Mouse (Mus musculus) lung, postnatal 10 days (tissue): Measurements from ENCODE around the gene Tmem206.

Experiments
- DNase-seq: peaks from one replicate; pipeline ENCODE4 v3.0.0; 2021

Gene Tmem206

DNA sequence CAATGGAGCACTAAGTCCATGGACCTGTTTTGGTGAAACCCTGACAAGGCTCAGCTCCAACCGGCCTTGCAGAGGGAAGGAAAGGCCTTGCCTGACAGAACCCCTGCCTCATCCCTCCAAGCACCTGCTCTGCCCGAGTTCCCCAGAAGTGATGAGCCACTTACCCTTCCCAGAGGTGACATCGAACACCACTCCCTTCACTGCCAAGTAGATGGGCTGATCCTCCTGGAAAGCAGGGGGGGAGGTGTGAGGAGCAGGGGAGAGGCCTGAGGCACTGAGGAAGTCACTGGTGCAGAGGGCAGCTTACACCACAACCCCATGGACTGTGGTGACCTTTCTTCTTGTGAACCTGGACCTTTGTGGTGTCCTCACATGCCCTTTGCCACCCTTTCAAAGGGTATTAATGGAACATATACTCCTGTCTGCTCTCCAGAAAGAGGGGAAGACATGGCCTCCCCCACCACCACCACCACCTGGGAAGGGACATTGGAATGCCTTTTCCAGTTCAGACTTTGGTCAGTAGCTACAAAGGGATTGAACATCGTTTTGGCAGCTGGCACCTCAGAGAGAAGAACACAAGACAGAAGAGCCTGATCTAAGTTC, 14.3 kb upstream of the Tmem206 start:
- no peak for DNase-seq

DNA sequence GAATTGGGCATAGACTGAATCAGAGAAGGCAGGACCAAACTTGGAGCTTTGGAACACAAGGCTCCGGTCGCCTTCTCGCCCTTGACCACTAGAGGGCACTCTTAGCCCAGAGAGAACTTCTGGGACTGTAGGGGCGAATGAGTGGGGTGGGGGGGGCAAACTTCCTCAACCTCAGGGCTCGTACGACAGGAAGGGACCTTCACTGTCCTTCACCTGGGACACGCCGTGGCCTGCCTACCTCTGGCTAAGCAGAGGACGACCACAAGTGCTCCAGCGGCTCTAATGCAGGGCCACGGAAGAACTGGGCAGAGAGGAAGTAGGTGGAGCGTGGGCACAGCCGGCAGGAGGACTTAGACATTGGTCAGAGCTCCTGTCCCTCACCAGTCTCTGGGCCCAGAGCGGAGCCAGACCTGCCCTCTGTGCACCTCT, 13.2 kb upstream of the Tmem206 start:
- peak; percentile 90 for DNase-seq

DNA sequence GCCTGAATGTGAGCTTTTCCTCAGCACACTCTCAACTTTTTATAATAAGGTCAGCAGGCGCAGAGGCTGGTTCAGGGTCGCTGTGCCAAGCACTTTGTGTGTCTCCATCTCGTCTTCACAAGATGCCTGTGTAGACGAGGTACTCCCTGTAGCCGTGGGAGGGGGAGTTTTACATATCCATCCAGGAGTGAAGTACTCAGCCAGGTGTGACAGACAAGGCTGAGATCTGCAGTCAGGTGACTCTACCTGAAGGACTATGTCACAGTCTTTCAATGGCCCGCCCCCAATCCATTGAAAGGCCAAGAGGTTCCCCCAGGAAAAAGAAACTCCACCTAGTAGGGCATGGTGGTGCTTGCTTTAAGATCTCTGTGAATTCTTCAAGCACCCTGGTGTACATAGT, 12.6 kb upstream of the Tmem206 start:
- no peak for DNase-seq

DNA sequence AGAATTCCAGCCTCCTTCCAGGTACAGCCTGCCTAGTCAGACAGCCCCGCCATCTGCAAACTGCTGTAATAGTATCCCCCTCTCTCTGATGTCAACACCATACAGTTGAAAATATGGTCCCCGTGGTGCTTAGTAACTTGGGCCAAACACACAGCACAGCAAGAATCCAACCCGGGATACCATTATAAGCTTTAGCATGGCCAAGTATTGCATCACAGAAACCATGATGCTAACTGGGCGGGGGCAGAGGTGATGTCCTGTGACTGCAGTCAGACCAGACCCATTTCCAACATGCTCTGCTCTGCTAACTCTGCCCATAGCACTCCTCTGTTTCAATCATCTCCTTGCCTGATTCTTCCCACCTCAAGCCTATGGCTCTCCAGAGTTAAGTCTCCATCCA, 11.8 kb upstream of the Tmem206 start:
- DNase-seq = no peak

- peak; percentile 53 for DNase-seq
These were observed 8.9 kb upstream of the Tmem206 start for GRCm38 (mm10) chr1:191316818-191317217.

DNA sequence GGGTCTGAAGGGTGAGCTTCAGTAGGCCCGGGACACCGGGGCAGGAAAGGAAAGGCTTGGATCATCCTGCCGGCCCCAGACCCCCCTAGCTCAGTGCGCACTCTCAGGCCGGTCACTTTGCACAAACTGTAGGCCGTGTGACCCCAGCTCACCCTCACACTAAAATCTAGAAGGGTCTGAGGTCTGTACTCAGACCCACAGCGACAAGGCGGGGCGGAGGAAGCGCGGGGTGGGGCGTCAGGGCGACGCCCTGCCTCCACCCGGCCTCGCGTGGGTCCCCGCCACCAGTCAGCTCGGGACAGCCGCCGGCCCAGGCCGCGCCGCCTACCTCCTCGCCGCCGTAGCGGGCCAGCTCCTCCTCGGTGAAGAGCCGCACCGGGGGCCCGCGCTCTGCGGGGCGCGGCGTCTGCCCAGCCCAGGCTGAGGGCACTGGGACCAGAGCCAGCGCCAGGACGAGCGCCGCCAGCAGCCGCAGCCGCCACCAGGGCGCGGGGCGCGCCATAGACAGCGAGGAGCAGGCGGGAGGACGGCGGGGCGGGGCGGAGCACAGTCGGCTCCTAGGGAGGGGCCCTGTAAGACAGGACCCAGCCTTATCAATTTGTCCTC, 8.0 kb upstream of the Tmem206 start, which contains the start of gene Nenf:
TSS of gene Nenf (minus strand) at position 604 of the 606 bp plus-strand sequence.
- DNase-seq = peak; percentile 88

DNA sequence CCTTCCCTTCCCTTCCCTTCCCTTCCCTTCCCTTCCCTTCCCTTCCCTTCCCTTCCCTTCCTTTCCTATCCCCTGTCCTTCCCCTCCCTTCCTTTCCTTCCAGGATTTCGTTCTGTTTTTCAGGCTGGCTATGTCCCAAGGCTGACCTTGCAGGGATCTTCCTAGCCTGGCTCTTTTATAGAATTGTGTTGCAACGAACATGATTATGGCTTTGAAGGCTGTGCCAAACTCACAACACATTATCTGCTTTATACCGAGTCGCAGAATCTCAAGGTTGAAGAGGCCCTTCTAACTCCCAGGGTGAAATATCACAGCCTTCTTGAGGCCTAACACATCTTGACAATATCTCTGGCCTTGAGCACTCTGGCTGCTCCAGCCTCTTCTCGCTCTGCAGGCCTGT, 7.0 kb upstream of the Tmem206 start:
- peak; percentile 52 for DNase-seq

DNA sequence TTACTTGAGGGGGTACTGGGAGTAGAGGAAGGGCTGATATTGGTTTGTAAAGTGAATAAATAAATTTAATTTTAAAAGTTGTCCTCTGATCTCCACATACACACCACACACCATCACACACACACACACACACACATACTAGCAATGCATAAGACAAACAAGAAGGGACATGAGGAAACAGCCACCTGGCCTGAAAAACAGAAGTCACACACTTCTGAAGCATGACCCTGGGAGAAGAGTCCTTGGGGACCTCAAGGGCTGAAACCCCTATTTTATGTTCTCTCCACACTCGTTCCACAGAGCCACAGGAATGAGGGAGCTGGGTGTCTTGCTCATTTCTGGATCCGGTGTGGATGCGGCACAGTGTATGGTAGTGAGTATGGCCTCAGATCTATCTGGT, 2.3 kb upstream of the Tmem206 start:
- DNase-seq = no peak

DNA sequence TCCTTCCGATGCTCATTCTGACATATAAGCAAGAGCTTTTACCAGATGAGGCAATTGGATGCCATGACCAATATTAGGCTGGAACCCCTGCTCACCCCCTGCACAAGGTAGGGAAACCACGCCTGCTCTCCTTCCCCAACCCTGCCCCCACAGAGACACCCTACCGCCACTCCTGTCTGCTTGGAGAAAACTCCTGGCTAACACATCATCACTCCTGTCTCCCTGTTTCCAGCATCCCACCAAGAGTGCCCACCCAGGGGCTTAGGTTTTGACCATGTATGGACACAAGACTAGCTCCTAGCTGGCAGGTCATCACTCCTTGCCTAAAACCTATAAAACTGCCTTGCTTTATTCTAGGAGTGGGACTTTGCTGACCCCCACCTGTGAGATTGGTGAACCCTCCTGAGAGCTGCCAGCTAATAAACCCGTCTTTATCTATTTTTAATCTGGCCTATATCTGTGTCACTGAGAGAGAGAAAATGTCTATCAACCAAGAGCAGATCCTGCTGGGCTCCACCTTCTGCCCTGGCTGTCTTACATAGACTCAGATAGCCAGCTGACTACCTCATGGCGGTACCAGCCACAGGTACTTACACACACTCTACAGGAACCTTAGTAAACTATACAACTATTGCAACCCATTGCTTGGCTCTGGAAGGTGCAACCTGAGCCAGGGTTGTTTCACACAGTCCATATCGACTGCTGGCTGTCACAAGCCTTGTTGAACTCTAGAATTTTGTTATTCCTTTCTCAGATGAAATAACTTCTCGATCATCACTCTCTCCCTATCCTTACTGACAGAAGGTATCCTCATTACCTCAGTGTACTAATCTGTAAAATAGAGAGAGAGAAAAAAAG, 750 bp upstream of the Tmem206 start:
- DNase-seq = no peak

DNA sequence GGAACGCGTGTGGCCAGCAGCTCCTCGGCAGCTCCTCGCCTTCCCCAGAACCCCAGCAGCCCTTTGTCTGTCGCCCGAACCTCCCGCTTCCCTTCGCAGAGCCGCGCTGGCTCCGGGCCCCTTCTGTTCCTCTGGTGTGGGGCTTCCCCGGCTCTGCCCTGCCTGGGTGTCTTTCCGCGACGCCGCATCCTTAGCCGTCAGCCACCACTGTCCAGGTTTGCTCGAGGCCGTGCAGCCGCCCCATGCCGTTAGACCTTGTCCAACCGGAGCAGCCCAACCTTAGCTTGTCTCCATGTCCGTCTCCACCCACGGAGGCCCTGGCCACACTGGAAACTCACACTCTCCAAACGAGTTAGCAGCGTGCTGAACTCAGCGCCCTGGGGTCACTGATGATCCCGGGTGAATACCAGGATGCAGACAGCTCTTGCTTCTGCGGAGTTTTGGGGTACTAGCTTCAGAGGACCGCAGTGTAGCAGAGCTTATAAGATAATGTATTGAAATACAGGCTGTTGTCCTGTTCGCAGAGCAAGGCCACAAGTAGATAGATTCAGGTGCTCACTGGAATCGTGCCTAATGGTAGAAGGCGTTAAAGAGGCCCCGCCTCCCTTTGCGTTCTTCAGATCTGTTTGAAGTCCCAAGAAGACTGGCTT, 646 bp downstream of the Tmem206 start:
- DNase-seq = peak; percentile 59

DNA sequence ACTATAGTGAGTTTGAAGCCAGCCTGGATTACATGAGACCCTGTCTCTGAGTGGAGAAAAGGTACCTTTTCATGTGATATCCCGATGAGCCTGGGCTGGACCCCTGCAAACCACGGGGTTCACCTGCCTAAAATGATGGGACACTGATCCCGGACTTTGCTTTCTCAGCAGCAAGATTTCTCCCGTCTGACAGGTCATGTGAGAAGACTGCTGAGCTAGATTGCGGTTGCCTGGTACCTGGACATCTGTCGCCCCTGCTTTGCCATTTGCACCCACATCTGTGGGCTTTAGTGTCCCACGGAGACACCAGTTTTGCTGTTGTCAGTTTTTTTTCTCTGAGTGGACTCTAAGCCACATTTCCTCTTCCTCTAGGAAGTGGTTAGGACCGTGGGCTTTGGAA, 1.5 kb downstream of the Tmem206 start:
- DNase-seq = no peak

DNA sequence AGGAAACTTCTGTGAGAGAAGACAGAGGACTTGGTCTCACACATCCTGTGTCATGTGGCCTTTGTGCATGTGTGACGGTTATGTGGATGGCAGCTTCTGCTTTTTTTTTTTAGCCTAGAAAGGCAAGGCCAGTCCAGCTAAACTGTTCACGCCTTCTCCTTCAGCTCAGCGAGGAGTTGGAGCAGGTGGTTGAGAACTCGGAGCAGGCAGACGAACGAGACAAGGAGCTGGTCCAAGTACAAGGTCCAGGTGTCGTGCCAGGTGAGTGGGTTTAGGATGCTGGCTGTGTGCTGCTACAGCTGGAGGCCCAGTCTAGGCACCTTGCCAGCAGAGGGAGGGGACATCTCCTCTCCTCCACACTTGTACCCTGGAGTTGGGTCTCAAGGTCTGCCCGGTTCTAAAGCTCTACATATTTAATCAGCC, 2.3 kb downstream of the Tmem206 start:
- no peak for DNase-seq

- peak; percentile 61 for DNase-seq
These were observed 4.6 kb downstream of the Tmem206 start for GRCm38 (mm10) chr1:191330356-191330755.

- no peak for DNase-seq
These were observed 8.8 kb downstream of the Tmem206 start for GRCm38 (mm10) chr1:191334500-191334899.

DNA sequence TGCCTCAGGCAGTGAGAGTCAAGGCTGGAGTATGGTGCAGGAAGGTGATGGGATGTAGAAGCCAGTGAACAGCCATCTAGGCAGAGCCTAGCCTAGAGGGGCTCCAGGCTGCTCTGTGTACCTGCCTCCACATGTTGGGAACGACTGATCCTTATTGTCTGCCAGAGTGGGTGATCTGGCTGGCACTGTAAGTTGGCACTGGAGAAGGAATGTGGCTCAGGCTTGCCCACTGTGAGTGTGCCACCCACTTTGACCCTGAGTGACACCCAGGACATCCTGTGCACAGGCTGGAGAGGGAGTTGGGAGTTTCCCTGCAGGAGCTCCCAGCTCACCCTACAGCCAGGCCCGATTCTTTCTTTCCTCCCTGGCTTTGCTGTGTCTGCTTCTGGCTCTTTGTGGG, 14.2 kb downstream of the Tmem206 start:
- DNase-seq = no peak

GRCm38 (mm10) chr1:191340530-191340929, 14.8 kb downstream of the Tmem206 start:
- no peak for DNase-seq

DNA sequence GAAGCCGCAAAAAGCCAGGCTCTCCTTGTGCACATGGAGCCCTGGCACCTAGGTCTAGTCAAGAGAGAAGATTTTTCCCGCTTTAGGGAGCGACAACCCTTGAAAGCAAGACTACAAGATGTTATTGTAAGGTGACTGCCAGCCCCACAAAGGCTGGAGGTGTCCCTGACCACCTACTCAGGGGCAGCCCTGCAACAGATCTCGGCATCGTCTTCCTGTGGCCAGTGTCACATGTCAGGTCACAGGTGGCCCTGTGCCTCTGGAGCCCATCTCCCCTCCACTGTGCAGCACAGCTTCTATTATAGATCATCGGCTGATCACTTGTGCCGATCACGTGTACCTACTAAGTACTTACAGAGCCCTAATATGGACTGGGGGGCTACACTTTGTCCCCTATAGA, 21.9 kb downstream of the Tmem206 start:
- DNase-seq = no peak

DNA sequence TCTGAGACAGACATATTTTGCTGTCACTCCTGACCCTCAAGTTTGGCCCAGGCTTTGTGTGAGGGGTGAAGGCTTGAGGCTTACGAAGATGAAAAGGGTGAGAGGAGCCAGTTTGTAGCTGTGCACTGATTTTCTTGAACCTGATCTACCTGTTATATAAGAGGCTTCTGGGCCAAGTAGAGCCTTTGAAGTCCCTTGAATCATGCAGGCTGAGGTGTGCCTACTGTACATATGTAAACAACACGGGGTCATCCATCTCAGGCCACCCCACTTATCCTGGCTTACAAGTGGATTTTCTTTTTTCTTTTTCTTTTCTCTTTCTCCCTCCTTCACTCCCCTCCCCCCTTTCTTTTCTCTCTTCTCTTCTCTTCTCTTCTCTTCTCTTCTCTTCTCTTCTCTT, 22.9 kb downstream of the Tmem206 start:
- DNase-seq = no peak

GRCm38 (mm10) chr1:191348996-191349395, 23.3 kb downstream of the Tmem206 start:
- peak; percentile 21 for DNase-seq

DNA sequence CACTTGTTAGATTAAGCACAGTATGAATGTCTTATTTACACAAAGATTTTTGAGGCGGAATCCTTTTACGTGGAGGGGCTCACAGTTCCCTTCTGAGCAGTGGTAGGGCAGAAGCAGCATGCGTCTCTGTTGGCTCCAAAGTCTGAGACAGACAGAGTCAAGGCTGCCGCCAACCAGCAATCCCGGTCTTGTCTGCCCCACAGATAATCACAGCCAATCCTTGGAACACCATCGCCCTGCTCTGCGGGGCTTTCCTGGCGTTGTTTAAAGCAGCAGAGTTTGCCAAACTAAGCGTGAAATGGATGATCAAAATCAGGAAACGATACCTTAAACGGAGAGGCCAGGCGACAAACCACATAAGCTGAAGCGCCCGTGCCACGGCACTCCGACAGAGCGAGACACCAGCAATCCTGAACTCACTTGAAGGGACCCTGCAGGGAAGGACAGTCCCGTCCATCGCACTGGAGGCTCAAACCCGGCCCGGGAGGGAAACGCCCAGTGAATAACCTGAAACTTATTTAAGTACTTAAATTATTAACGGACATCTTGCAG, 23.9 kb downstream of the Tmem206 start:
- DNase-seq = peak; percentile 16

- DNase-seq = no peak
These were observed 24.6 kb downstream of the Tmem206 start for GRCm38 (mm10) chr1:191350355-191350754.

DNA sequence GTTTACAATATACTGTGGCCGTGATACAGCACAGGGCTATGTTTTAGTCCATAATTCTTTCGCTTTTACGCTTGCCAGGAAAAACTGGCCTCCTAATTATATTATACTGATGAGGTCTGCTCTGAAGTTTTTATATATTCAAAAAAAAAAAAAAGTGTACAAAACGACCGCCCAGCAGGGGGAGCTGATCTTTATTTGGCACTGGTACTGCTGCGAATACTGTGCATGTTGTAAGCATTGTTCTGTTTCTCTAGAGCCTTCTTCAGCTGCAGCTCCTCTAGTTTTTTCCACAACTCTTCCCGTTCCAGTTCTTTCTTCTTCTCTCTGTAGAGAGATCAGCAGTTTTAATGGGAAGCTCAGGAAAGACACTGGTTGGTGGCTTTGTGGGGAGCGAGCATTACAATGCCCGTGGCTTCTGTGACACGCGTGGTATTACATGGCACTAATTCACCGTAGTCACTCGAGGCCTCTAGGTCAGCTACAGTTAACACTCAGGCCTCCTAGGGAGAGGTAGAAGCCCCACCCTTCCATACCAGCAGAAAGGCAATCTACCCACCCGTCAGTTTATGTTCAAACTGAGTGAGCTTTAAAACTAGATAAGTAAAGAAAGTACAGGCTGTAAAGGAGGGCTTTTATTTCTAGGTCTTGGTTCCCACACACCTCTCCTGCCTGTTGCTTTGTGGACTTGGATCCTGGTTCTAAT, 27.2 kb downstream of the Tmem206 start:
- DNase-seq = peak; percentile 81
